Mouse (Mus musculus) G1E (cell line): Measurements from ENCODE around the gene Zfp609. TPM values are rescaled to one million over a fixed set of nuclear protein-coding genes. Genes with fewer than 3 reads are reported as not detected.

Experiments used
- ATAC-seq: 2 replicates; pipeline ENCODE4 v1.8.0; 2016; ENCODE audit warnings: mild to moderate bottlenecking; ENCODE audit not compliant: insufficient number of reproducible peaks, poor library complexity, low FRiP score, severe bottlenecking; ENCODE audit errors: extremely low read depth
- DNase-seq: peaks from one replicate; pipeline ENCODE4 v3.0.0; 2012; ENCODE audit warnings: low spot score
- H3K27me3 ChIP-seq: 2 replicates; pipeline ENCODE4 v1.6.1; 2012; ENCODE audit warnings: mild to moderate bottlenecking, low read length, inconsistent platforms; ENCODE audit not compliant: insufficient read depth
- H3K36me3 ChIP-seq: replicated peaks from 2 replicates; pipeline ENCODE3; 2012; ENCODE audit warnings: mild to moderate bottlenecking, inconsistent platforms
- H3K4me1 ChIP-seq: 2 replicates; pipeline ENCODE4 v1.6.1; 2012; ENCODE audit warnings: low read depth, low read length, inconsistent platforms, mixed read lengths; ENCODE audit not compliant: insufficient read depth
- H3K4me3 ChIP-seq: 2 replicates; pipeline ENCODE4 v1.5.1; 2012; ENCODE audit warnings: low read depth, mild to moderate bottlenecking, inconsistent platforms, low read length, moderate library complexity, mixed read lengths
- H3K9me3 ChIP-seq: replicated peaks from 2 replicates; pipeline ENCODE4 v1.6.1; 2012; ENCODE audit warnings: inconsistent platforms
- CTCF ChIP-seq: IDR thresholded peaks from 2 replicates; pipeline ENCODE4 v1.5.1; 2012; ENCODE audit warnings: low read depth, low read length, inconsistent platforms, mixed read lengths
- GATA1 ChIP-seq: IDR thresholded peaks from 2 replicates; pipeline ENCODE4 v1.6.1; 2012; ENCODE audit warnings: borderline replicate concordance, low read length, inconsistent platforms, mixed read lengths
- GATA2 ChIP-seq: IDR thresholded peaks from 2 replicates; pipeline ENCODE4 v1.6.1; 2012; ENCODE audit warnings: low read depth, low read length, inconsistent platforms, borderline replicate concordance
- POLR2AphosphoS5 ChIP-seq: IDR thresholded peaks from 2 replicates; pipeline ENCODE4 v1.6.1; 2012; ENCODE audit warnings: low read depth, low read length, inconsistent platforms; ENCODE audit not compliant: insufficient replicate concordance
- TAL1 ChIP-seq: conservative IDR thresholded peaks from 2 replicates; pipeline ENCODE4 v1.6.1; 2012; ENCODE audit warnings: low read depth, low read length, inconsistent platforms, mixed read lengths
- polyA plus RNA-seq: library from polyadenylated mRNA; stranded (reverse); fragments of >175 nt; gene quantifications from 2 replicates; pipeline ENCODE4 v1.2.3, GENCODE M21; 2012
- total RNA-seq, 2 experiments: library from RNA; stranded (forward) in 1 of 2; stranded (reverse) in 1 of 2; fragments of 200-1000 nt in 1 of 2; fragments of >200 nt in 1 of 2; fragmentation: Nextera tagmentation in 1 of 2; gene quantifications; 2 replicates each; pipeline ENCODE4 v1.2.3; 2014 to 2017

Zfp609 gene
- total and polyA plus RNA-seq, 3 experiments = 4.0 to 83.9 (median 60.3) TPM

- H3K4me3 ChIP-seq = no peak overlapping the region
Observed at GRCm38 (mm10) chr9:65680938-65681633, 146.3 kb downstream of the Zfp609 start.

GRCm38 (mm10) chr9:65679181-65679761 is 148.1 kb downstream of the Zfp609 start:
- Histone ChIP-seq H3K36me3 (peaks cover 22% of the 10 kb centered on the region), H3K4me1 (peaks cover 33% of the 10 kb centered on the region), H3K9me3 (no peaks in the 10 kb centered on the region), H3K4me3 (no peak overlapping the region), H3K27me3 (no peaks in the 10 kb centered on the region)
- ATAC-seq (no peak), DNase-seq (no peak)
- TF ChIP-seq GATA2 = no peak
- TF ChIP-seq POLR2AphosphoS5 = no peak
- no peak for TF ChIP-seq TAL1
- no peak for TF ChIP-seq GATA1
- no peak for TF ChIP-seq CTCF

More at GRCm38 (mm10) chr9:65680938-65681633, 146.3 kb downstream of the Zfp609 start:
- Histone ChIP-seq H3K4me1 (peaks cover 36% of the 10 kb centered on the region), H3K9me3 (no peaks in the 10 kb centered on the region), H3K27me3 (no peaks in the 10 kb centered on the region), H3K36me3 (peaks cover 37% of the 10 kb centered on the region)
- no peak for TF ChIP-seq GATA2
- TF ChIP-seq CTCF = no peak
- TF ChIP-seq TAL1 = no peak
- TF ChIP-seq POLR2AphosphoS5 = no peak
- TF ChIP-seq GATA1 = no peak
- DNase-seq (no peak), ATAC-seq (no peak)

- Histone ChIP-seq H3K27me3 (no peaks in the 10 kb centered on the region), H3K9me3 (no peaks in the 10 kb centered on the region), H3K4me1 (peaks cover 30% of the 10 kb centered on the region), H3K4me3 (peak overlapping the region; percentile 74; the same call in 1 of the 2 replicates), H3K36me3 (peaks cover 17% of the 10 kb centered on the region)
- TF ChIP-seq GATA1 (no peak), POLR2AphosphoS5 (no peak), GATA2 (no peak), CTCF (no peak), TAL1 (no peak)
- DNase-seq (no peak), ATAC-seq (no peak)
Observed at GRCm38 (mm10) chr9:65677119-65677462, 150.3 kb downstream of the Zfp609 start.

GRCm38 (mm10) chr9:65676358-65677118 is 150.8 kb downstream of the Zfp609 start:
- ATAC-seq (peak; percentile 98), DNase-seq (peak; percentile 92)
- Histone ChIP-seq H3K4me1 (peaks cover 33% of the 10 kb centered on the region), H3K36me3 (peaks cover 16% of the 10 kb centered on the region), H3K27me3 (no peaks in the 10 kb centered on the region), H3K4me3 (peak overlapping the region; percentile 74), H3K9me3 (no peaks in the 10 kb centered on the region)
- TF ChIP-seq TAL1 = no peak
- no peak for TF ChIP-seq CTCF
- no peak for TF ChIP-seq POLR2AphosphoS5
- no peak for TF ChIP-seq GATA1
- no peak for TF ChIP-seq GATA2

- Histone ChIP-seq H3K4me3 (peak overlapping the region; percentile 74), H3K9me3 (no peaks in the 10 kb centered on the region), H3K27me3 (no peaks in the 10 kb centered on the region), H3K36me3 (peaks cover 13% of the 10 kb centered on the region), H3K4me1 (peaks cover 32% of the 10 kb centered on the region)
- DNase-seq = no peak
- TF ChIP-seq TAL1 (no peak), GATA1 (no peak), CTCF (no peak), POLR2AphosphoS5 (no peak)
- no peak for ATAC-seq
Observed at GRCm38 (mm10) chr9:65675461-65676357, 151.7 kb downstream of the Zfp609 start.
